Mouse (Mus musculus): Measurements from ENCODE around the gene Ptbp1.
"Not testable (repeated sequence)": the region's sequence is repeated elsewhere in the genome, so short reads cannot be mapped to it uniquely, and the experiment has no call there.

- TF ChIP-seq CTCF (IDR thresholded peaks at IDR 0.05; ENCODE audit: insufficient read depth, low read depth, low read length), result peak; percentile 85
- TF ChIP-seq POLR2A (IDR thresholded peaks at IDR 0.05; ENCODE audit: insufficient read depth, low read depth, low read length), result not testable (repeated sequence)
These were observed 38.4 kb downstream of the Ptbp1 start for GRCm38 (mm10) chr10:79892451-79893118.
